Mouse (Mus musculus): ENCODE measurements around the gene Lingo1.

DNA sequence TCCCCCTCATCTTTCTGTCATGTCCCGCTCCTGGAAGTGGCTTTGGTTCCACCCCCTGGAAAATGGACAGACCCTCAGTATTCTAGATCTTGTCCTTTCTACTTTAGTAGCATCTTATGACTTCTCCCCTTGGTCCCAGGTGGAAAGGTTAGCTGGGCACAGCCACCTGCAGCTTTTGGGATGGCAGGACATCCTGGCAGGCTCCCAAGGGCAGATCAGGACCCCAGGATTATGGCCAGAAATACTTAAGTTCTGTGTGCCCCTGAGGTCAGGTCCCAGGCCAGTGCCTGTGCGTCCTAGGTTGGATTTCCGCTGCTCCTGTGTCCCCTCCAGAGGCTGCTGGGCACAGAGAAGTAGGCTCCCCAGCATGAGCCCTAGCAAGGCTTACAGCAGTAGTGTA, 180.2 kb downstream of the Lingo1 start:
- TF ChIP-seq POLR2A (IDR thresholded peaks at IDR 0.05; ENCODE audit: low read depth, low read length) (no peak), CTCF (IDR thresholded peaks at IDR 0.05; ENCODE audit: extremely low read depth, insufficient read length, insufficient replicate concordance, low read depth, low read length) (no peak)
